Mouse (Mus musculus) embryonic facial prominence, embryonic 14.5 days (tissue): ENCODE data around the gene Lhfpl3. TPM values are rescaled to one million over a fixed set of nuclear protein-coding genes. Genes with fewer than 3 reads are reported as not detected.

ENCODE experiments used
- ATAC-seq: fragments of 200-750 bp; cut with Nextera tagmentation; 2 replicates; pipeline ENCODE4 v1.8.0; 2017; ENCODE audit warnings: low read depth, moderate number of reproducible peaks, moderate TSS enrichment
- DNase-seq: peaks from one replicate; pipeline ENCODE4 v3.0.0-alpha.2; 2015; ENCODE audit warnings: low spot score
- H3K27ac ChIP-seq: fragments of 300-500 bp; sonication (generic); replicated peaks from 2 replicates; pipeline ENCODE4 v1.5.1; 2014; ENCODE audit warnings: low read depth, mild to moderate bottlenecking, low read length, moderate library complexity
- H3K27me3 ChIP-seq: fragments of 300-500 bp; sonication (generic); replicated peaks from 2 replicates; pipeline ENCODE4 v1.6.1; 2014; ENCODE audit warnings: low read length; ENCODE audit not compliant: control insufficient read depth, insufficient read depth
- H3K36me3 ChIP-seq: fragments of 300-500 bp; sonication (generic); 2 replicates; pipeline ENCODE4 v1.6.1; 2014; ENCODE audit warnings: low read length, mixed read lengths; ENCODE audit not compliant: control insufficient read depth, insufficient read depth
- H3K4me1 ChIP-seq: fragments of 300-500 bp; sonication (generic); 2 replicates; pipeline ENCODE4 v1.6.1; 2014; ENCODE audit warnings: antibody characterized with exemption, low read length; ENCODE audit not compliant: control insufficient read depth, insufficient read depth
- H3K4me2 ChIP-seq: fragments of 300-500 bp; sonication (generic); 2 replicates; pipeline ENCODE4 v1.6.1; 2014; ENCODE audit warnings: low read depth, mild to moderate bottlenecking, low read length, moderate library complexity, mixed read lengths
- H3K4me3 ChIP-seq: fragments of 300-500 bp; sonication (generic); 2 replicates; pipeline ENCODE4 v1.5.1; 2014; ENCODE audit warnings: low read depth, mild to moderate bottlenecking, low read length
- H3K9ac ChIP-seq: fragments of 300-500 bp; sonication (generic); 2 replicates; pipeline ENCODE4 v1.6.1; 2014; ENCODE audit warnings: low read depth, mild to moderate bottlenecking, low read length, moderate library complexity, mixed read lengths
- H3K9me3 ChIP-seq: fragments of 300-500 bp; sonication (generic); 2 replicates; pipeline ENCODE4 v1.6.1; 2016; ENCODE audit warnings: low read length; ENCODE audit not compliant: control insufficient read depth
- WGBS: fragments of 180-500 bp; shearing (Covaris S2); extraction: QIAGEN DNeasy Blood & Tissue Kit; methylation state at CpG from one replicate; pipeline ENCODE4 v1.1.7; 2014; 5-methylcytosine and 5-hydroxymethylcytosine counted together
- polyA plus RNA-seq: library from polyadenylated mRNA; unstranded; fragments of >200 nt; fragmentation: Nextera tagmentation; extraction: Ambion mirVana; gene quantifications from 2 replicates; pipeline ENCODE4 v1.2.1, GENCODE M21; 2014

Lhfpl3 gene
- polyA plus RNA-seq, 1 experiment from 2014 or later, result 0.97 TPM

DNA sequence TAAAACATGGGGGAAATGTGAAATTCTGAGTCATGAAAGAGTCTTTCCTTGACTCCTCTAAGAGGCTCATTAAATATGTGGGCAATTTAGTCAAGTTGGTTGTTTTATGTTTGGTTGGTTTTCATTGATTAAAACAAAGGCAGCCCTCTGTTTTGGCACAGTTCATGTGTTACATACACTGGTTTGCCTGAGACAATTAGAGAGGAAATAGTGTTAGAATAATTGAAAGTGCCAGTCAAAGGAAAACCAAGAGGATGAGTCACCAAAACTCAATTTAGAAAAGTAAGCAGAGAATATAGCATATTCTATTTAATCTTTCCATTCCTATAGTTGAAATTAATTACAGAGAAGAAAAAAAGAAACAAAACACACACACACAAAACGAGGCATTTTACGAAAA, 240.9 kb downstream of the Lhfpl3 start:
- ATAC-seq, result no peak
- Histone ChIP-seq H3K4me3 (no peak overlapping the region), H3K4me1 (no peaks in the 10 kb centered on the region), H3K9ac (no peak overlapping the region), H3K27ac (no peak overlapping the region), H3K27me3 (no peaks in the 10 kb centered on the region), H3K9me3 (no peaks in the 10 kb centered on the region), H3K36me3 (no peaks in the 10 kb centered on the region), H3K4me2 (no peak overlapping the region)
- 78% methylated on average over 2 of the region's 2 CpGs for WGBS
- no peak for DNase-seq

DNA sequence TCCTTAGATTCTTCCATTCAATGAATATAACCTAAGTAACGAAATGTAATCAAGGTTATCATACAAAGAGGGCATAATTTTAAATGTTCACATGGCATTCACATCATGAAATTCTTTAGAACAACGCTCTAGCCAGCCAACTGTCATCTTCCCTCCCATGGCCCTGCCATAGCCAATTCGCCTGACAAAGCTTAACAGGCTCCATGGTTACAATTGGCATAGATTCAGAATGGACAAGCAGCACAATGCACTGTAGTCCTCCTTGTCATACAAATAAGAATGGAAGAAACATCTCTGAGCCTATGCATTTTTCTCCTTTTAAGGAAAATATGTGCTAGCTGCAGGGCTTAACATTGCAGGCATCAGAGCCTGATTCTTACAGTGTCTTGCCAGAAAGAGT, 254.0 kb downstream of the Lhfpl3 start:
- H3K9ac ChIP-seq, result no peak overlapping the region
- ATAC-seq, result no peak
- H3K4me2 ChIP-seq, result no peak overlapping the region
- H3K9me3 ChIP-seq, result no peaks in the 10 kb centered on the region
- no peak for DNase-seq
- 77% methylated on average over 3 of the region's 3 CpGs for WGBS
- H3K27me3 ChIP-seq, result no peaks in the 10 kb centered on the region
- no peaks in the 10 kb centered on the region for H3K36me3 ChIP-seq
- H3K4me3 ChIP-seq, result no peak overlapping the region
- no peaks in the 10 kb centered on the region for H3K4me1 ChIP-seq
- H3K27ac ChIP-seq, result no peak overlapping the region

DNA sequence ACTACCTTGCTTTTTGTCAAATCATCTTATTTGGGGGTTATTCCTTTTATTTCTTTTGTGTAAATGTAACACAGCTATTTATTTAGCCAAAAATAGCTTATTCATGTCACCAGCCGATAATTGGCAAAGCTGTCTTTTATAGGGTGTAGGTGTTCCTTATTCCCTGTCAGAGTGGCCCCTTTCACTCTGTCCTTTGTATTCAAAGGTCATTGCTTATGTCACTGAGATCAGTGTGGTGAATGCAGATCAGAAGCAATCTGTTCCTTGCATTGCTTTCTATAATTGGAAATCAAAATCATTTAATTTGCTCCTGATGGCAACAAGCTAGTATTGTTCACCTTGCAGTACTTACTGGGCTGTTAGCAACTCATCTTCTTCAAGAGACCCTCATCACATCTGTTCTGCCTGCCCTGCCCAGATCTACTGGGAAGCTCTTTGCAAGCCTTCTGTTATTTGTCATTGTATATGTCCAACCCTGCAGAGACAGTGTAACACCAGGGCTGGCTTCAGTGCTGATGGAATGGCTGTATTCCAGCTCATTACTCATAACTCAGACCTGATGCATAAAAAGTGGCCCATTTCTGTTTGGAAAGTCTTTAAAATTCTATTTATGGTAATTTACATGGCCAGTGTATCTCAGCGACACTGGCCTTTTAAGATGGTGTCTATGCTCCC, 257.4 kb downstream of the Lhfpl3 start:
- DNase-seq (no peak), ATAC-seq (no peak)
- H3K27ac ChIP-seq, result no peak overlapping the region
- H3K9ac ChIP-seq, result no peak overlapping the region
- H3K27me3 ChIP-seq, result no peaks in the 10 kb centered on the region
- no peak overlapping the region for H3K4me3 ChIP-seq
- no peak overlapping the region for H3K4me2 ChIP-seq
- H3K36me3 ChIP-seq, result no peaks in the 10 kb centered on the region
- 80% methylated on average over 2 of the region's 2 CpGs for WGBS
- no peaks in the 10 kb centered on the region for H3K9me3 ChIP-seq
- no peaks in the 10 kb centered on the region for H3K4me1 ChIP-seq

DNA sequence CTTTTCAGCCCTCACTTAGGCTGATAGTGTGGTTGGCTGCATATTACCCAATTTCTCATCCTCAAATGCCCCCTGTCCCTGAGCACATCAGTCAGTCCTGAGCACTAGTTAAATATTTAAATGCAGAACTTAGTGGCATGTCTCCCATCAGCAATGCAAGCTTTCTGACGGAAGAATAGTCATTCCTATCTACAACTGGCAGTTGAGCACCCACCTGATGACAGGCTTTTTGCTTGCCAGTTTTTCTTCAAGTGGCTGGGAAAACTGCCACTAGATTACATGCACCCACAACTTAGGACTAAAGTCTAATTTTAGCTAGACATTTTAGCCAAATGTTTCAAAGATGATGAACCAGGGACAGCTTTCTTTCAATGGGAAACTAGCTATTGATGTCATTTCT, 260.3 kb downstream of the Lhfpl3 start:
- H3K27ac ChIP-seq, result no peak overlapping the region
- no peak overlapping the region for H3K9ac ChIP-seq
- ATAC-seq (no peak), DNase-seq (no peak)
- H3K4me3 ChIP-seq, result no peak overlapping the region
- H3K4me2 ChIP-seq, result no peak overlapping the region
- no peaks in the 10 kb centered on the region for H3K4me1 ChIP-seq
- H3K36me3 ChIP-seq, result no peaks in the 10 kb centered on the region
- 74% methylated on average over 1 of the region's 1 CpGs for WGBS
- no peaks in the 10 kb centered on the region for H3K9me3 ChIP-seq
- no peaks in the 10 kb centered on the region for H3K27me3 ChIP-seq

DNA sequence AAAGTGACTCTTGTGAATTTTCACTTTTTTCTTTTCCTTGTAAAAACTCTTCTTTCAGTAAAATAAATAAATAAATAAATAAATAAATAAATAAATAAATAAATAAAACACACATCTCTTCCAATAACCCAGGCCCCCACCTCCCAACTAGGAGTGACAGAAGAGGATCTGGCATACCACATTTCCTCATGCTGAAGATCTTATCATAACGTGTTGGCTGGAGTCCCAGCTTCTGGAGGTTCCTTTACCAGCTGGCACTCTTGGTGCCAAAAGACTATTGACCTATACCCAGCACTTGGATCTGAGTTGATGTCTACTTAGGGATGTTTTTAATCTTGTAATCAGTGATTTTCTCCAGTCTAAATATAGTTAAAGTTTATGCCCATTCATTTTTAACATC, 264.6 kb downstream of the Lhfpl3 start:
- no peak overlapping the region for H3K4me3 ChIP-seq
- H3K9me3 ChIP-seq, result no peaks in the 10 kb centered on the region
- ATAC-seq, result no peak
- no peak overlapping the region for H3K27ac ChIP-seq
- no peak overlapping the region for H3K4me2 ChIP-seq
- DNase-seq, result peak; percentile 19
- no peaks in the 10 kb centered on the region for H3K27me3 ChIP-seq
- H3K4me1 ChIP-seq, result no peaks in the 10 kb centered on the region
- WGBS, result 66% methylated on average over 1 of the region's 1 CpGs
- H3K36me3 ChIP-seq, result no peaks in the 10 kb centered on the region
- H3K9ac ChIP-seq, result no peak overlapping the region

DNA sequence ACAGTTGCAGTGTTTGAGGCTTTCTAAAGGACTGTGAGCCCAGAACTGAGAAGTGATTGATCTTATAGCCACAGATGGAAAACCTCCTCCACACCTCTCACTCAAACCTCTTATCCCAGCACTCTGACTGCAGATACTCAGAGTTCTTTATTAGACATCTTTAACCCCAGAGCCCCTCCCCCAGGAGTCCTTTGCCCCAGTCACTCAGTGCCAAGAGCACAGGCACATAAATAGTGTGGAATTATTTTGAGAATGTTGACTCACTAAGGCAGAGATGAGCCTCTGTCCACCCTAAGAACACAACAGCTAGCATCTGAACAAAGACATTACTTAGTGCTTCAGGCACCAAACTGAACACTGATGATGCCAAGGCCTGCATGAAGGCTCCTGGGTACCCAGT, 268.1 kb downstream of the Lhfpl3 start:
- no peaks in the 10 kb centered on the region for H3K27me3 ChIP-seq
- no peak overlapping the region for H3K4me2 ChIP-seq
- no peak overlapping the region for H3K9ac ChIP-seq
- no peaks in the 10 kb centered on the region for H3K9me3 ChIP-seq
- no peaks in the 10 kb centered on the region for H3K4me1 ChIP-seq
- ATAC-seq, result no peak
- no peaks in the 10 kb centered on the region for H3K36me3 ChIP-seq
- no peak overlapping the region for H3K27ac ChIP-seq
- no peak overlapping the region for H3K4me3 ChIP-seq
- no peak for DNase-seq

DNA sequence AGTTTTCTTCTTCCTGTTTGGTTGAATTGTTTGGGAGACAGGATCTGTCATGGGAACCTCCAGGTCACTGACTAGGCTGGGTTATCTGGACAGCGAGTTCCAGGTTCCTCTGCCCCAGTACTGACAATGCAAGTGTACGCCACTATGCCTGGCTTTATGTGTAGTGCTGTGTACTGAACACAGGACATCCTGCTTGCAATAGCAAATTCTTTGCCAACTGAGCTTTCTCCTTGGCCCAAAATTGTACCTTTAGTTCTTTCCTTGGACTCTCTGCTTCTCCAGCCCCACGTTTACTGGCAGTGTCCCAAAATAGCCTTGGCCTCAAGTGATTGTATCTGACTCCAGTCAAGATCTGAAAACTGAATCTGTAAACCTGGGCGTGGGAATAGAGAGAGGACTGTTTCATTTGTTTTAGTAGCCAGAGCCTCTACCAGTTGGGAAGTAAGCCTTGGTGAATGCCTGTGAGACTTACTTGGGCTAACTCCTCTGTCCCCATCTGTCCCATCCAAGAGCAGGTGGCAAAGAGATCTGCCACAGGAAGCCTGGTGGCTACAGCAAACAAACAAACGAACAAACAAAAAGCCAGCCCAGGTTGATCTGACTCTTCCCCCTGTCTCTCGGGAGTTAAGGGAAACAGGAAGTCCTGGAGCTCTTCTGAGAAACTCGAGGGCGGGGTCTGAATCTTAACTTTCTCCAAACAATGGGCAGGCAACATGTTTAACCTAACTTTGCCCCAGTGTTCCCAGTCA, 269.9 kb downstream of the Lhfpl3 start:
- H3K9me3 ChIP-seq, result no peaks in the 10 kb centered on the region
- no peaks in the 10 kb centered on the region for H3K27me3 ChIP-seq
- no peak overlapping the region for H3K4me3 ChIP-seq
- 67% methylated on average over 8 of the region's 8 CpGs for WGBS
- H3K27ac ChIP-seq, result no peak overlapping the region
- no peaks in the 10 kb centered on the region for H3K4me1 ChIP-seq
- no peak for ATAC-seq
- no peak overlapping the region for H3K9ac ChIP-seq
- H3K36me3 ChIP-seq, result no peaks in the 10 kb centered on the region
- no peak overlapping the region for H3K4me2 ChIP-seq
- no peak for DNase-seq

DNA sequence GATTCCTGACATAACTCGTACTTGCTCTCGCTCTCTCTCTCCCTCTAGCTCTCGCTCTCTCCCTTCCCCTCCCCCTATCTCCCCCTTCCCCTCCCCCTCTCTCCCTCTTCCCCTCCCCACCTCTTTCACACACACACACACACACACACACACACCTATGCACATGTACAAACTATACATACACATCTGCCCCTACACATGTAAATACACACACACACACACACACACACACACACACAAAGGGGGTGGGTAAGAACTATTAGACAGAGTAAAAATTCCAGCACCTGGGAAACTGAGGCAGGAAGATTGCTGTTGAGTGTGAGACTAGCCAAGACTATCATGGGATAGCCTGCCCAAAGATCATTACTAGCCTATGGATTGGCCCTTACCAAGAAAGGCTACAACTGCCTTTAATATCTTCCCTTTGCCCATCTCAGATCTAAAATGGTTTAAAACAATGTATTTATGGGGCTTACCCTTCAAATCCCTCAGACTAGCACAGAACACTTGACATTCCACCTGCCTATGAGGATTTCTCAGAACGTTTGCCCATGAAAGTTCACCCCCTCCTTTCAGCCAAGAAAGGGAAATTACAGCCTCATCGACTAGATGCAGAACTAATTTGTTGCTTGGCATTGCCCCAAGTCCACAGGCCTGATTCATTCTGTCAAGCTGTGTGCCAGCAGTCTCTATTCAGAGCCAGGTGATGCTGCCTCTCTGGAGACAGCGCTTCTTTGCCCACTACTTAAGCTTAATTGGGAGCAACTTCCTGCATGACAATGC, 289.3 kb downstream of the Lhfpl3 start:
- Histone ChIP-seq H3K9ac (no peak overlapping the region), H3K27me3 (no peaks in the 10 kb centered on the region), H3K27ac (no peak overlapping the region), H3K4me3 (no peak overlapping the region), H3K9me3 (no peaks in the 10 kb centered on the region), H3K4me1 (peaks cover 11% of the 10 kb centered on the region), H3K4me2 (no peak overlapping the region), H3K36me3 (no peaks in the 10 kb centered on the region)
- 64% methylated on average over 6 of the region's 6 CpGs for WGBS
- peak; percentile 86 for DNase-seq
- peak; percentile 75 for ATAC-seq
